ENCODE assay signal across 8 mouse cellular contexts in genomic region chr4:134510396-134510795, GRCm38 (mm10). TPM values are rescaled to one million over a fixed set of nuclear protein-coding genes. Genes with fewer than 3 reads are reported as not detected.
A peak's percentile ranks its signal among the peaks of the same experiment; 100 is the strongest.
DNase-seq lines count a peak whose midpoint lies in the region; ATAC-seq and TF ChIP-seq lines count a peak whose summit lies in the region.

No protein-coding gene starts in this region.

- WGBS in heart, embryonic 10.5 days, result 79% methylated on average over 4 of the region's 4 CpGs
- 77% methylated on average over 4 of the region's 4 CpGs for WGBS in liver, embryonic 16.5 days (ENCODE audit: insufficient replicate concordance)
- 80% methylated on average over 4 of the region's 4 CpGs for WGBS in lung, postnatal 0 days

- no peak overlapping the region for H3K9ac ChIP-seq in liver, embryonic 16.5 days (ENCODE audit: low read depth, low read length)
- no peak overlapping the region for H3K9ac ChIP-seq in lung, postnatal 0 days (replicated peaks; ENCODE audit: low read depth)

- H3K27ac ChIP-seq in heart, embryonic 10.5 days, result 0 out of 2 replicates have a peak overlapping the region, but pooled peaks have one; percentile 47
- peak overlapping the region; percentile 5; the same call in 1 of the 2 replicates for H3K27ac ChIP-seq in testis, adult 2 months (ENCODE audit: control insufficient read depth, insufficient read depth, low read depth, low read length)
- H3K27ac ChIP-seq in liver, embryonic 16.5 days (ENCODE audit: low read length), result peak overlapping the region; percentile 4; the same call in 1 of the 2 replicates
- H3K27ac ChIP-seq in lung, postnatal 0 days (ENCODE audit: low read length), result no peak overlapping the region

- peaks cover 14% of the 10 kb centered on the region for H3K36me3 ChIP-seq in heart, embryonic 10.5 days
- no peaks in the 10 kb centered on the region for H3K36me3 ChIP-seq in testis, adult 2 months (ENCODE audit: control insufficient read depth, insufficient read depth, low read length)
- H3K36me3 ChIP-seq in liver, embryonic 16.5 days (ENCODE audit: control insufficient read depth, insufficient read depth), result peaks cover 8% of the 10 kb centered on the region; the same call in 1 of the 2 replicates
- 0 out of 2 replicates have a peak, but pooled peaks cover 4% of the 10 kb centered on the region for H3K36me3 ChIP-seq in lung, postnatal 0 days (ENCODE audit: insufficient read depth, low read length)

- DNase-seq in heart, embryonic 10.5 days (ENCODE audit: low spot score), result no peak
- no peak for DNase-seq in heart, adult 11 months
- DNase-seq in testis, postnatal 10 days (ENCODE audit: low spot score), result no peak
- DNase-seq in thymus, postnatal 4 days, result no peak
- no peak for DNase-seq in lung, postnatal 0 days (ENCODE audit: low spot score)

- no peak for ATAC-seq in liver, embryonic 16.5 days (ENCODE audit: low read depth)
- ATAC-seq in inflammation-experienced regulatory T-cells, adult 6 months, result no peak
- no peak for ATAC-seq in lung, postnatal 0 days

- H3K27me3 ChIP-seq in heart, embryonic 10.5 days (ENCODE audit: insufficient read depth, poor library complexity, severe bottlenecking), result no peaks in the 10 kb centered on the region
- H3K27me3 ChIP-seq in testis, adult 2 months (ENCODE audit: control insufficient read depth, insufficient read depth, low read length), result no peaks in the 10 kb centered on the region
- no peaks in the 10 kb centered on the region for H3K27me3 ChIP-seq in liver, embryonic 16.5 days (ENCODE audit: control insufficient read depth, insufficient read depth, low read depth, low read length)
- no peaks in the 10 kb centered on the region for H3K27me3 ChIP-seq in lung, postnatal 0 days (replicated peaks; ENCODE audit: insufficient read depth, low read length)

- no peaks in the 10 kb centered on the region for H3K9me3 ChIP-seq in heart, embryonic 10.5 days
- no peaks in the 10 kb centered on the region for H3K9me3 ChIP-seq in liver, embryonic 16.5 days (replicated peaks; ENCODE audit: control insufficient read depth, low read length)
- no peaks in the 10 kb centered on the region for H3K9me3 ChIP-seq in lung, postnatal 0 days (ENCODE audit: low read length)

- TF ChIP-seq EP300 in lung, postnatal 0 days (IDR thresholded peaks at IDR 0.05), result no peak

- H3K4me2 ChIP-seq in liver, embryonic 16.5 days (ENCODE audit: low read depth, low read length), result peak overlapping the region; percentile 98
- no peak overlapping the region for H3K4me2 ChIP-seq in lung, postnatal 0 days (replicated peaks; ENCODE audit: low read depth, low read length)

- TF ChIP-seq POLR2A in testis, adult 2 months (IDR thresholded peaks at IDR 0.05; ENCODE audit: control insufficient read depth, low read depth, low read length), result no peak

- peak overlapping the region; percentile 83; the same call in 1 of the 2 replicates for H3K4me3 ChIP-seq in heart, embryonic 10.5 days
- H3K4me3 ChIP-seq in testis, adult 2 months (ENCODE audit: control insufficient read depth, low read depth, low read length), result no peak overlapping the region
- peak overlapping the region; percentile 84 for H3K4me3 ChIP-seq in liver, embryonic 16.5 days (ENCODE audit: low read depth, low read length)
- no peak overlapping the region for H3K4me3 ChIP-seq in lung, postnatal 0 days (ENCODE audit: low read depth, low read length)

- no peak for TF ChIP-seq CTCF in testis, adult 2 months (IDR thresholded peaks at IDR 0.05; ENCODE audit: control insufficient read depth, insufficient read depth, insufficient replicate concordance, low read depth, low read length)
- no peak for TF ChIP-seq CTCF in lung, postnatal 0 days (IDR thresholded peaks at IDR 0.05)

- peaks cover 35% of the 10 kb centered on the region for H3K4me1 ChIP-seq in heart, embryonic 10.5 days
- peaks cover 10% of the 10 kb centered on the region for H3K4me1 ChIP-seq in testis, adult 2 months (ENCODE audit: control insufficient read depth, insufficient read depth, low read length)
- H3K4me1 ChIP-seq in liver, embryonic 16.5 days (ENCODE audit: control insufficient read depth, low read depth, low read length), result peaks cover 64% of the 10 kb centered on the region
- H3K4me1 ChIP-seq in lung, postnatal 0 days (ENCODE audit: insufficient read depth, low read depth, low read length), result peaks cover 5% of the 10 kb centered on the region

RNA-seq across cellular contexts. Expression of gene Aunip, which starts 0.4 kb away (rescaled TPM):
- 16.1 and 17.2 TPM in 2 replicates for polyA plus RNA-seq in heart, embryonic 10.5 days (2016; fragmentation: Nextera tagmentation; extraction: Ambion mirVana)
- polyA plus RNA-seq in testis, adult 2 months (2012; rRNA removed), result 3.7 and 3.8 TPM in 2 replicates
- polyA plus RNA-seq in liver, embryonic 16.5 days (2015; fragmentation: Nextera tagmentation; extraction: Ambion mirVana), result 13.7 and 16.5 TPM in 2 replicates
- polyA plus RNA-seq in inflammation-experienced regulatory T-cells, adult 6 months (2017; shearing (Covaris generic)), result 1 to 10 TPM in 1 of 3 experiments, under 1 TPM in 2; 0.44 to 7.2 (median 0.94) TPM
- polyA plus RNA-seq in lung, postnatal 0 days (2015; fragmentation: Nextera tagmentation; extraction: Ambion mirVana), result 0.84 and 1.6 TPM in 2 replicates

RNA-seq across cellular contexts. Expression of gene Paqr7, which starts 13.9 kb away (rescaled TPM):
- 7.8 and 14.5 TPM in 2 replicates for polyA plus RNA-seq in heart, embryonic 10.5 days (2016; fragmentation: Nextera tagmentation; extraction: Ambion mirVana)
- 65.0 and 67.1 TPM in 2 replicates for polyA plus RNA-seq in testis, adult 2 months (2012; rRNA removed)
- polyA plus RNA-seq in liver, embryonic 16.5 days (2015; fragmentation: Nextera tagmentation; extraction: Ambion mirVana), result 8.4 and 8.8 TPM in 2 replicates
- 10 to 100 TPM; 22.5 to 35.0 (median 31.7) TPM for polyA plus RNA-seq in inflammation-experienced regulatory T-cells, adult 6 months (2017; shearing (Covaris generic))
- polyA plus RNA-seq in lung, postnatal 0 days (2015; fragmentation: Nextera tagmentation; extraction: Ambion mirVana), result 27.5 and 33.0 TPM in 2 replicates

RNA-seq across cellular contexts. Expression of gene Mtfr1l, which starts 24.8 kb away (rescaled TPM):
- polyA plus RNA-seq in heart, embryonic 10.5 days (2016; fragmentation: Nextera tagmentation; extraction: Ambion mirVana), result 155 and 166 TPM in 2 replicates
- 286 and 306 TPM in 2 replicates for polyA plus RNA-seq in testis, adult 2 months (2012; rRNA removed)
- 36.2 and 36.4 TPM in 2 replicates for polyA plus RNA-seq in liver, embryonic 16.5 days (2015; fragmentation: Nextera tagmentation; extraction: Ambion mirVana)
- 100 to 1,000 TPM in 1 of 3 experiments, 10 to 100 TPM in 2; 64.7 to 110 (median 89.2) TPM for polyA plus RNA-seq in inflammation-experienced regulatory T-cells, adult 6 months (2017; shearing (Covaris generic))
- polyA plus RNA-seq in lung, postnatal 0 days (2015; fragmentation: Nextera tagmentation; extraction: Ambion mirVana), result 169 and 188 TPM in 2 replicates

RNA-seq across cellular contexts. Expression of gene Selenon, which starts 41.6 kb away (rescaled TPM):
- polyA plus RNA-seq in heart, embryonic 10.5 days (2016; fragmentation: Nextera tagmentation; extraction: Ambion mirVana), result 8.0 and 9.0 TPM in 2 replicates
- 1.4 and 1.6 TPM in 2 replicates for polyA plus RNA-seq in testis, adult 2 months (2012; rRNA removed)
- 1.3 TPM in 2 replicates for polyA plus RNA-seq in liver, embryonic 16.5 days (2015; fragmentation: Nextera tagmentation; extraction: Ambion mirVana)
- polyA plus RNA-seq in inflammation-experienced regulatory T-cells, adult 6 months (2017; shearing (Covaris generic)), result under 1 TPM; 0.44 to 0.63 (median 0.63) TPM
- polyA plus RNA-seq in lung, postnatal 0 days (2015; fragmentation: Nextera tagmentation; extraction: Ambion mirVana), result 13.6 and 17.7 TPM in 2 replicates

RNA-seq across cellular contexts. Expression of gene Stmn1, which starts 42.3 kb away (rescaled TPM):
- polyA plus RNA-seq in heart, embryonic 10.5 days (2016; fragmentation: Nextera tagmentation; extraction: Ambion mirVana), result 838 and 1,170 TPM in 2 replicates
- 109 and 126 TPM in 2 replicates for polyA plus RNA-seq in testis, adult 2 months (2012; rRNA removed)
- 360 and 407 TPM in 2 replicates for polyA plus RNA-seq in liver, embryonic 16.5 days (2015; fragmentation: Nextera tagmentation; extraction: Ambion mirVana)
- polyA plus RNA-seq in inflammation-experienced regulatory T-cells, adult 6 months (2017; shearing (Covaris generic)), result 100 to 1,000 TPM in 1 of 3 experiments, 10 to 100 TPM in 2; 62.2 to 637 (median 91.9) TPM
- polyA plus RNA-seq in lung, postnatal 0 days (2015; fragmentation: Nextera tagmentation; extraction: Ambion mirVana), result 260 and 357 TPM in 2 replicates

Comparison
In these comparisons a context has a peak if more than half of its experiments do, and no peak if none do; other contexts are left out.
1. H3K4me3 ChIP-seq: peak in heart, embryonic 10.5 days (single experiment) and liver, embryonic 16.5 days (single experiment); none in testis, adult 2 months (single experiment) and lung, postnatal 0 days (single experiment).